Mouse (Mus musculus): ENCODE measurements around the gene Pold1.

Pold1 gene

DNA sequence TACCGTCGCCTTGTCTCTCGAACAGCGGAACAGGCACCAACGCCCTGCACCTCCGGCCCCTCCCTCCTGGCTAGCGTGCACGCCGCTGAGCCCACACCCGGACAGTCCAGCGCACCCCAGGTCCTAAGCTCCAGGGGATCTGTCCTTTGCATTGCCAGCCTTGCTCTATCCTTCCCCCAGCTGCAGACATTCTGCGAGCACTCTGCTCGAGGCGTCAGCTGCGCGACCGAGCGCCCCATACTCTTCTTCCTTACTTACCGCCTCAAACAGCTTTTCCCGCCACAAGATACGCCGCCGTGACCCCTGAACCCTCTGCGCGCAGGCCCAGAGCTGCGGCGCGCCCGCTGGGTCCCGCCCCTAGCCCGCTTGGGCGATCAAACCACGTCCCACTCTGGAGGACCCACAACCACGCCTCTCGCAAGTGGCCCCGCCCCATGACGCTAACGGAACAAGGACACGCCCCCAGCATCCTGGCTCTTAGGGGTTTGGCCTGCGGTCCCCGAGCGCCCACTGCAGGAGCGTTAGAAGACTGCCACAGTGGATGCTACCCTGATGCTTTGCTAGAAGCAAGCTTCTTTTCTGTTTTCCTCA is at the start of gene Pold1:
Gene Pold1 (minus strand): TSS at position 353 of the 591 bp plus-strand sequence.
- peak; percentile 100 for DNase-seq

DNA sequence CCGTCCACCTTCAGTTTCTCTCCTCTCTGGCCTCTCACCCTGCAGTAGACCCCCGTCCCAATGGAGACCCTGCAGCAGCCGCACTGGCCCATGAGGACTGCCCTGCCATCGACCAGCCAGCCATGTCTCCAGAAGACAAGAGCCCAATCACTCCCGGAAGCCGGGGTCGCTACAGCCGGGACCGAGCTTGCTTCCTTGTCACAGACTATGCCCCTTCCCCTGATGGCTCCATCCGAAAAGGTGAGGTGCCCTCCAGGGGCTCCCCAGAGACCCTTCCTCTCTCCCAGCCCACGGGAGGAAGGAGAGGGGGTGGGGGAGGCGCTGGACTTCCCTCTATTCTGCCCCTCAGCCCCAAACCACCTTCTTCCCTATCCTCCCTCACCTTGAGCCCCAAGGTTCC is 49.7 kb upstream of the Pold1 start:
- no peak for DNase-seq

DNA sequence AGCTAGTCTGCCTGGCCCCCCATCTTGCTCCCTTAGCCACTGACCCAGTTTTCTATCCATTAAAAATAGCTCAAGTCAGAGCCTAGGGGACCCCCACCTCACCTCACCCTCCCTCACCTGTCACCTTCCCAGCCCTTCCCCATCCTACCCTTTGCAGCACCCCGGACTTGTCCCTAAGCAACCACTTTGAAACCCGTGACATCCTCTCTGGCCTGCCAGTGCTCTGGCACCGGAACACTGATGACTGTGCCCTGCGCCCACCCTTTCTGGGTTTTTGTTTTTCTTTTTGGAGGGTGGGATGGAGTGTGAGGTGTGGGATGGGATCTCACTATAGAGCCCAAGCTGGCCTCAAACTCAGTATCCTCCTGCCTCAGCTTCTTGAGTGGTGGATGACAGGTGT is 49.0 kb upstream of the Pold1 start:
- DNase-seq = no peak

- no peak for DNase-seq
Measured at GRCm38 (mm10) chr7:44596996-44597538, 48.4 kb upstream of the Pold1 start.

DNA sequence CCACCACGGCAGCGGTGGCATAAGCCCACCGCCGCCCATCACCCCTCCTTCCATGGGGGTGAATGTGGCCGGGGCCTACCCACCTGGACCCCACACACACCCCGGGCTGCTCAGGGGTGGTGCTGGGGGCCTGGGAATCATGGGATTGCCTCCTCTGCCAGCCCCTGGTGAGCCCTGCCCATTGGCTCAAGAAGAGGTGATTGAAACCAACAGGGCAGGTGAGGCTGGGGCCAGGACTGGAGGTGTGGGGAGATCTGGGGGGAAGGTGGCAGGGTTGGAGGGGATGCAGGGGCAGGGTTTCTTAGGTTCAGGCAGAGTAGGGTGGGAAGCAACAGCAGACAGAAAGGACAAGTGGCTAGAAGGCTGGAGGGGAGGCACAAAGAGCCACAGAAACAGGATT is 47.4 kb upstream of the Pold1 start:
- DNase-seq = no peak

GRCm38 (mm10) chr7:44595131-44595561 is 46.5 kb upstream of the Pold1 start:
- DNase-seq = no peak

- no peak for DNase-seq
Measured at GRCm38 (mm10) chr7:44594291-44594690, 45.6 kb upstream of the Pold1 start.

GRCm38 (mm10) chr7:44593775-44594174 is 45.1 kb upstream of the Pold1 start:
- peak; percentile 73 for DNase-seq

- DNase-seq = no peak
Measured at GRCm38 (mm10) chr7:44593051-44593450, 44.4 kb upstream of the Pold1 start.

DNA sequence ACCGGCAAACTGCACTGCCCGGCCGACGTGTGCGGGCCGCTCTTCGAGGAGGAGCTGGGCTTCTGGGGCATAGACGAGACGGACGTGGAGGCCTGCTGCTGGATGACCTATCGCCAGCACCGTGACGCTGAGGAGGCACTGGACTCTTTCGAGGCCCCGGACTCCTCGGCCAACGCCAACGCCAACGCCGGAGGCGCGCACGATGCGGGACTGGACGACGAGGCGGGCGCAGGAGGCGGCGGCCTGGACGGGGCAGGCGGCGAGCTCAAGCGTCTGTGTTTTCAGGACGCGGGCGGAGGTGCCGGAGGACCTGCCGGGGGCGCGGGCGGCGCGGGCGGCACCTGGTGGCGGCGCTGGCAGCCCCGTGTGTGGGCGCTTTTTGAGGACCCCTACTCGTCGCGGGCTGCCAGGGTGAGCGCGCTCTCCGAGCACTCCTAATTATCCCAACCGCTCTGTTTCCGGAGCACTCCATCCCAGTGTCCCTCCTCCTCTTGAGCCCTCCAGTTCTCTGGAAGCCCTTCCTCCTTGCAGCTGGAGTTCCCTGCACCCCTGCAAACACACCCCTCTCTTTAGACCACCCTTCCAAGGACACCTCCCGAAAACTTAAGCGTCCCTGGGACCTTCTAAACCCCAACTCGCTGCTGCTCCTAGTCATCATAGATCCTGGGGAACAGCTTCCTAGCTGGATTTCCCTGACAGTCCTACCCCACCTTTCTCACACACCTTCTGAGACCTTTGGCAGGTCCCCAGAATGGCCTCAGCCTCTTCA is 42.9 kb upstream of the Pold1 start:
- DNase-seq = no peak

GRCm38 (mm10) chr7:44590402-44591347 is 42.0 kb upstream of the Pold1 start, which contains the start of gene Kcnc3:
Kcnc3 (plus strand) TSS chr7:44590664.
- DNase-seq = peak; percentile 52

- DNase-seq = no peak
Measured at GRCm38 (mm10) chr7:44589946-44590345, 41.3 kb upstream of the Pold1 start.

- DNase-seq = peak; percentile 32
Measured at GRCm38 (mm10) chr7:44589149-44589548, 40.5 kb upstream of the Pold1 start.

DNA sequence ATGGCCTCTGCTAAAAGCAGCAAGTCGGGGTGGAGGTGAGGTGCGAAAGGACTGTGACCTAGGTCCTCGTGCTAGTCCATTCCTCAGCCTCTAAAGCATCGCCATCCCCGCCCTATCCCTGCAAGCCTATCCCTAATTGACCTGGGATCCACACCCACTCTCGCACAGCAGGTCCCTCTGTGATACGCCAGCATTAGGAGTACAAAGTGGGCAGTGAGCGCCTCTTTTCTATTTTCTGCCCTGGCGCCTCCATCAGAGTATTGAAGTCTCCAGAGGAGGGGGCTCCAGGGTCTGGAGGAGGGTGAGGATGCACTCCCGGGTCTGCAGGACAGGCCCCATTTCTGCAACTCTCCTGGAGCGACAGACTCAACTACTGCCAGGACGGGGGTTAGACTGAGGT is 39.7 kb upstream of the Pold1 start:
- DNase-seq = no peak

GRCm38 (mm10) chr7:44587676-44588075 is 39.0 kb upstream of the Pold1 start:
- no peak for DNase-seq

DNA sequence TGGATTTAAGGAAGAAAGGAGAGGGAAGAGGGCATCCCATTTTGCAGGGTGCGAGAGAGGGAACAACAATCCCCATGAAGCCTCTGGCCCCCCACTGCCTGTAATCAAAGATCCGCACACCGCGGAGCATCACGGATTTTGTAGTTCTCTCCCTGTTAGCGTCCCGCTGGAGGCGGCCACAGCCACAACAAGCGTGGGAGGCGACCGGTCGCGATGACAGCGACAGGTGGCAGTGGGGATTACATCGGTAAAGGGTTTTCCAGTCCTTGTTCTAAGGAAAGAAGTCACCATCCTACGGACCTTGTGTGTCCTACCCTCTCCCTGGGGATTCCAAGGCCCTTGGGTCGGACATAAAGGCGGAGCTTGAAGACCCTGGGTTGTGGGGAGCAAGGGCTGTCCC is 38.3 kb upstream of the Pold1 start:
- DNase-seq = no peak

DNA sequence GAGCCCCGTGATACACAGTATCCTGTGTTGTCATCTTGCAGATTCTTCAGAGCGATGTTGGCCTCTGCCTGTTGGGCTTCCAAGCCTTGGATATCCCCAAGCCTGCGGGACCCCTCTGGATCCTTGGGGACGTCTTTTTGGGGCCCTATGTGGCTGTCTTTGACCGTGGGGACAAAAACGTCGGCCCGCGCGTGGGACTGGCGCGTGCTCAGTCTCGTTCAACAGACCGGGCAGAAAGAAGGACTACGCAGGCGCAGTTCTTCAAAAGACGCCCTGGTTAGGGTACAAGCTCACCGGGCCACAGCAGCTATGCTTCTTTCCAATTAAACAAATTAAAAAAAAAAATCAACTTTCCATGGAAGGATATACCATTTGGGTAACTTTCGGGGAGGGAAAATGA is 37.9 kb upstream of the Pold1 start:
- DNase-seq = no peak

DNA sequence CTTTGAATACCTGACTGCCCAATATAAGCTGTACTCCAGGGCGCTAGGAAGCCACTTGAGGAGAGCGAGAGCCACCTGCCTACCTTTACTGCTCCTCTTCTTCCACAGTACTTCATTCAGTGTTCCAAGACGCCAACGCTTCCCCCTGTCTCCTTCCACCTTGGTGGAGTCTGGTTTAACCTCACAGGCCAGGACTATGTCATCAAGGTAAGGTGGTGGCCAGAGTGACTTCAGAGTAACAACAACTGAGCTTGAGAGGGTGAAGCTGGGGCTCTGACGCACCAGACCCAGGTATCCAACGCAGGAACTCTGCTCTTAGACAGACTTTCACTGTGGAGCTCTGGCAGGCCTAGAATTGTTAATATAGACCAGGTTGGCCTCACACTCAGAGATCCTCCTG is 37.0 kb upstream of the Pold1 start:
- no peak for DNase-seq

DNA sequence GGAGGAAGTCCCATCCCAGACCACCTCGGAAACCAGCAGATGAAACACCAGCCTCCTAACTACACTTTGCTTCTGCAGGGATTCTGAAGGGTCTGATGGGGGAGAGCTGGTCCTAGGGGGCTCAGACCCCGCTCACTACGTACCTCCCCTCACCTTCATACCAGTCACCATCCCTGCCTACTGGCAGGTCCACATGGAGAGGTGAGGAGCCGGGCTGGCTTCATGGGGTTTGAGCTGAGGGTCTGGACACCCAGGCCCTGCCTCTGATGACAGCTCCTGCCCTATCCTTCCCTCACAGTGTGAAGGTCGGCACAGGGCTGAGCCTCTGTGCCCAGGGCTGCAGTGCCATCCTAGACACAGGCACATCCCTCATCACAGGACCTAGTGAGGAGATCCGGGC is 36.3 kb upstream of the Pold1 start:
- DNase-seq = no peak

DNA sequence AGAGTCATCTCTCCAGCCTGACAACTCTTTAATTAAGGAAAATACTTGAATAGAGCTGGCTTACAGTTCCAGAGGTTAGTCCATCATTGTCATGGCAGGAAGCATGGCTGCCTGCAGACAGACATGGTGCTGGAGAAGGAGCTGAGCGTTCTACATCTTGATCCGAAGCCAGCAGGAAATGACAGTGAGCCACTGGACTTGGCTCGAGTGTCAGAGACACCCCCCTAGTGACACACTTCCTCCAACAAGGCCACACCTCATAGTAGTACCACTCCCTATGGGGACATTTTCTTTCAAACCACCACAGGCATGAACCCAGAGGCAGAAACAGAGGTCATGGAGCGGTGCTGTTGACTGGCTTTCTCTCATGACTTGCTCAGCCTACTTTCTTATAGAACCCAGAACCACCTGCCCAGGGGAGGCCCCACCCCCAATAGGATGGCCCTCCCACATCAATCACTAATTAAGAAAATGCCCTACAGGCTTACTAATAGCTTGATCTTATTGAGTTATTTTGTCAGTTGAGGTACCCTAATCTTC is 35.7 kb upstream of the Pold1 start:
- DNase-seq = no peak

GRCm38 (mm10) chr7:44583146-44583545 is 34.5 kb upstream of the Pold1 start:
- no peak for DNase-seq

DNA sequence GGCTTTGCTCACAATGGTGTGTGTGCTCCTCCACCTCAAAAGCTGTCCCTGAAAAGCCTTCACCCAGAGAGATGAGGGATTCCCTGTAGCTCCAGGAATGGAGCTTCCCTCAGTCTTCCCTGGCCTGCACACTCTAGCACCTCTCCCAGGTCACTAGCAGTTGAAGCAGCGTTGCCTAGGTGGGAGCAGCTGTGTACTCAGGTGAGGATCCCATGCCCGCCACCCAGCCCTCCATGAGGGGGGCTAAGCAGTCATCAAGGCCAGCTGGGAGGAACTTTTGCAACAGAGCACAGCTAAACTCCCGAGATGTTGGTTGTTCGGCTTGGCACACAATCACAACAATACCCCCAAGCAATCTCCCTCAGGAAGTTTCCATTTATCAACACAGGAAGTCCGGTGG is 34.1 kb upstream of the Pold1 start:
- DNase-seq = no peak

DNA sequence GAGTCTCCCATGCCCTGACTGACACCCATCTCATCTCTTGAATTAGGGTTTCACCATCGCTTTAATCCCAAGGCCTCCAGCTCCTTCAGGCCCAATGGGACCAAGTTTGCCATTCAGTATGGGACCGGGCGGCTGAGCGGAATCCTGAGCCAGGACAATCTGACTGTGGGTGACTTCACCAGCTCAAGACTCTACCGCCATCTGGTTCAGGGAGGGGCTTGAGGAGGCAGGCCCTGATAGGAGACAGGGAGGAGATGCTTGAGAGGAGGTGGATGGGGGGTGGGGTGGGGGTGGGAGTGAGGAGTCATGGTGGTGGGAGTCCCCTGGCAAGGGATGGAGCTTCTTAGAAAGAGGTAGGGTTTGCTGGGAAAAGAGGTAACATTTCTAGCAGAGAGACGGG is 33.0 kb upstream of the Pold1 start:
- DNase-seq = no peak

Measured in thymus, postnatal 25 days (tissue).